Mouse (Mus musculus): Measurements from ENCODE around the gene Pla2g5. TPM values are rescaled to one million over a fixed set of nuclear protein-coding genes. Genes with fewer than 3 reads are reported as not detected.

Gene Pla2g5
- polyA plus RNA-seq, 1 experiment from 2014 or later: 0.79 TPM

GRCm38 (mm10) chr4:138797217-138797570, 66.1 kb downstream of the Pla2g5 start:
- no peak for ATAC-seq
- Histone ChIP-seq H3K27me3 (ENCODE audit: control insufficient read depth, insufficient read depth, low read depth, low read length) (no peaks in the 10 kb centered on the region), H3K4me2 (ENCODE audit: low read length) (no peak overlapping the region), H3K36me3 (ENCODE audit: control insufficient read depth, insufficient read depth, low read length) (no peaks in the 10 kb centered on the region), H3K9ac (ENCODE audit: low read depth, low read length) (no peak overlapping the region), H3K9me3 (replicated peaks; ENCODE audit: control insufficient read depth, low read length, poor library complexity, severe bottlenecking) (no peaks in the 10 kb centered on the region), H3K27ac (ENCODE audit: low read length) (no peak overlapping the region), H3K4me3 (ENCODE audit: low read depth, low read length) (no peak overlapping the region), H3K4me1 (ENCODE audit: control insufficient read depth, insufficient read depth, low read length) (no peaks in the 10 kb centered on the region)
- WGBS: 86% methylated on average over 4 of the region's 4 CpGs

- WGBS: 47% methylated on average over 6 of the region's 6 CpGs
- ATAC-seq: no peak
- H3K9ac ChIP-seq (ENCODE audit: low read depth, low read length): no peak overlapping the region
- H3K4me2 ChIP-seq (ENCODE audit: low read length): no peak overlapping the region
- no peaks in the 10 kb centered on the region for H3K27me3 ChIP-seq (ENCODE audit: control insufficient read depth, insufficient read depth, low read depth, low read length)
- H3K4me1 ChIP-seq (ENCODE audit: control insufficient read depth, insufficient read depth, low read length): no peaks in the 10 kb centered on the region
- no peaks in the 10 kb centered on the region for H3K36me3 ChIP-seq (ENCODE audit: control insufficient read depth, insufficient read depth, low read length)
- no peak overlapping the region for H3K4me3 ChIP-seq (ENCODE audit: low read depth, low read length)
- H3K27ac ChIP-seq (ENCODE audit: low read length): no peak overlapping the region
- H3K9me3 ChIP-seq (replicated peaks; ENCODE audit: control insufficient read depth, low read length, poor library complexity, severe bottlenecking): no peaks in the 10 kb centered on the region
These were observed 66.6 kb downstream of the Pla2g5 start for GRCm38 (mm10) chr4:138796513-138797216.

- Histone ChIP-seq H3K9ac (ENCODE audit: low read depth, low read length) (no peak overlapping the region), H3K27ac (ENCODE audit: low read length) (no peak overlapping the region), H3K4me3 (ENCODE audit: low read depth, low read length) (no peak overlapping the region), H3K36me3 (ENCODE audit: control insufficient read depth, insufficient read depth, low read length) (no peaks in the 10 kb centered on the region), H3K4me1 (ENCODE audit: control insufficient read depth, insufficient read depth, low read length) (no peaks in the 10 kb centered on the region), H3K9me3 (replicated peaks; ENCODE audit: control insufficient read depth, low read length, poor library complexity, severe bottlenecking) (no peaks in the 10 kb centered on the region), H3K27me3 (ENCODE audit: control insufficient read depth, insufficient read depth, low read depth, low read length) (no peaks in the 10 kb centered on the region), H3K4me2 (ENCODE audit: low read length) (no peak overlapping the region)
- no peak for ATAC-seq
- 88% methylated on average over 6 of the region's 6 CpGs for WGBS
These were observed 68.9 kb downstream of the Pla2g5 start for GRCm38 (mm10) chr4:138794344-138794743.

- Histone ChIP-seq H3K27me3 (ENCODE audit: control insufficient read depth, insufficient read depth, low read depth, low read length) (no peaks in the 10 kb centered on the region), H3K4me2 (ENCODE audit: low read length) (no peak overlapping the region), H3K9ac (ENCODE audit: low read depth, low read length) (no peak overlapping the region), H3K27ac (ENCODE audit: low read length) (no peak overlapping the region), H3K9me3 (replicated peaks; ENCODE audit: control insufficient read depth, low read length, poor library complexity, severe bottlenecking) (no peaks in the 10 kb centered on the region), H3K4me1 (ENCODE audit: control insufficient read depth, insufficient read depth, low read length) (no peaks in the 10 kb centered on the region), H3K36me3 (ENCODE audit: control insufficient read depth, insufficient read depth, low read length) (no peaks in the 10 kb centered on the region), H3K4me3 (ENCODE audit: low read depth, low read length) (no peak overlapping the region)
- no peak for ATAC-seq
- 62% methylated on average over 2 of the region's 2 CpGs for WGBS
These were observed 70.0 kb downstream of the Pla2g5 start for GRCm38 (mm10) chr4:138793276-138793675.

GRCm38 (mm10) chr4:138792599-138792998, 70.7 kb downstream of the Pla2g5 start:
- Histone ChIP-seq H3K4me3 (ENCODE audit: low read depth, low read length) (no peak overlapping the region), H3K36me3 (ENCODE audit: control insufficient read depth, insufficient read depth, low read length) (no peaks in the 10 kb centered on the region), H3K27me3 (ENCODE audit: control insufficient read depth, insufficient read depth, low read depth, low read length) (no peaks in the 10 kb centered on the region), H3K27ac (ENCODE audit: low read length) (no peak overlapping the region), H3K4me2 (ENCODE audit: low read length) (no peak overlapping the region), H3K4me1 (ENCODE audit: control insufficient read depth, insufficient read depth, low read length) (no peaks in the 10 kb centered on the region), H3K9me3 (replicated peaks; ENCODE audit: control insufficient read depth, low read length, poor library complexity, severe bottlenecking) (no peaks in the 10 kb centered on the region), H3K9ac (ENCODE audit: low read depth, low read length) (no peak overlapping the region)
- no peak for ATAC-seq
- WGBS: 76% methylated on average over 9 of the region's 9 CpGs

- no peak for ATAC-seq
These were observed 71.8 kb downstream of the Pla2g5 start for GRCm38 (mm10) chr4:138791452-138791851.

GRCm38 (mm10) chr4:138788381-138788780, 74.9 kb downstream of the Pla2g5 start:
- no peaks in the 10 kb centered on the region for H3K36me3 ChIP-seq (ENCODE audit: control insufficient read depth, insufficient read depth, low read length)
- H3K27ac ChIP-seq (ENCODE audit: low read length): no peak overlapping the region
- 81% methylated on average over 4 of the region's 4 CpGs for WGBS
- H3K4me1 ChIP-seq (ENCODE audit: control insufficient read depth, insufficient read depth, low read length): no peaks in the 10 kb centered on the region
- H3K27me3 ChIP-seq (ENCODE audit: control insufficient read depth, insufficient read depth, low read depth, low read length): no peaks in the 10 kb centered on the region
- no peaks in the 10 kb centered on the region for H3K9me3 ChIP-seq (replicated peaks; ENCODE audit: control insufficient read depth, low read length, poor library complexity, severe bottlenecking)
- no peak overlapping the region for H3K9ac ChIP-seq (ENCODE audit: low read depth, low read length)
- ATAC-seq: no peak
- no peak overlapping the region for H3K4me3 ChIP-seq (ENCODE audit: low read depth, low read length)
- H3K4me2 ChIP-seq (ENCODE audit: low read length): no peak overlapping the region

More at GRCm38 (mm10) chr4:138791452-138791851, 71.8 kb downstream of the Pla2g5 start:
- Histone ChIP-seq H3K4me3 (ENCODE audit: low read depth, low read length) (no peak overlapping the region), H3K27ac (ENCODE audit: low read length) (no peak overlapping the region), H3K4me1 (ENCODE audit: control insufficient read depth, insufficient read depth, low read length) (no peaks in the 10 kb centered on the region), H3K9ac (ENCODE audit: low read depth, low read length) (no peak overlapping the region), H3K9me3 (replicated peaks; ENCODE audit: control insufficient read depth, low read length, poor library complexity, severe bottlenecking) (no peaks in the 10 kb centered on the region), H3K36me3 (ENCODE audit: control insufficient read depth, insufficient read depth, low read length) (no peaks in the 10 kb centered on the region), H3K4me2 (ENCODE audit: low read length) (no peak overlapping the region), H3K27me3 (ENCODE audit: control insufficient read depth, insufficient read depth, low read depth, low read length) (no peaks in the 10 kb centered on the region)
- WGBS: 70% methylated on average over 6 of the region's 6 CpGs

- Histone ChIP-seq H3K4me3 (ENCODE audit: low read depth, low read length) (no peak overlapping the region), H3K9ac (ENCODE audit: low read depth, low read length) (no peak overlapping the region), H3K27ac (ENCODE audit: low read length) (no peak overlapping the region), H3K27me3 (ENCODE audit: control insufficient read depth, insufficient read depth, low read depth, low read length) (no peaks in the 10 kb centered on the region), H3K4me1 (ENCODE audit: control insufficient read depth, insufficient read depth, low read length) (no peaks in the 10 kb centered on the region), H3K9me3 (replicated peaks; ENCODE audit: control insufficient read depth, low read length, poor library complexity, severe bottlenecking) (no peaks in the 10 kb centered on the region), H3K36me3 (ENCODE audit: control insufficient read depth, insufficient read depth, low read length) (no peaks in the 10 kb centered on the region), H3K4me2 (ENCODE audit: low read length) (no peak overlapping the region)
- no peak for ATAC-seq
- 83% methylated on average over 4 of the region's 4 CpGs for WGBS
These were observed 77.1 kb downstream of the Pla2g5 start for GRCm38 (mm10) chr4:138786141-138786540.

GRCm38 (mm10) chr4:138785721-138786120, 77.6 kb downstream of the Pla2g5 start:
- WGBS: 72% methylated on average over 4 of the region's 4 CpGs
- ATAC-seq: no peak
- H3K36me3 ChIP-seq (ENCODE audit: control insufficient read depth, insufficient read depth, low read length): no peaks in the 10 kb centered on the region

More at GRCm38 (mm10) chr4:138785721-138786120, 77.6 kb downstream of the Pla2g5 start:
- Histone ChIP-seq H3K27me3 (ENCODE audit: control insufficient read depth, insufficient read depth, low read depth, low read length) (no peaks in the 10 kb centered on the region), H3K27ac (ENCODE audit: low read length) (no peak overlapping the region), H3K4me2 (ENCODE audit: low read length) (no peak overlapping the region), H3K4me3 (ENCODE audit: low read depth, low read length) (no peak overlapping the region), H3K4me1 (ENCODE audit: control insufficient read depth, insufficient read depth, low read length) (no peaks in the 10 kb centered on the region), H3K9me3 (replicated peaks; ENCODE audit: control insufficient read depth, low read length, poor library complexity, severe bottlenecking) (no peaks in the 10 kb centered on the region), H3K9ac (ENCODE audit: low read depth, low read length) (no peak overlapping the region)

Data from midbrain, embryonic 16.5 days (tissue).